Mouse (Mus musculus) testis, postnatal 10 days (tissue): ENCODE data around the gene Ccdc186.
"Not testable (repeated sequence)": the region's sequence is repeated elsewhere in the genome, so short reads cannot be mapped to it uniquely, and the experiment has no call there.

ENCODE experiments used
- DNase-seq: peaks from one replicate; pipeline ENCODE4 v3.0.0; 2021; ENCODE audit warnings: low spot score

Ccdc186 gene

GRCm38 (mm10) chr19:56756412-56756811 is 65.6 kb downstream of the Ccdc186 start:
- DNase-seq = no peak

- DNase-seq = not testable (repeated sequence)
Observed at GRCm38 (mm10) chr19:56754456-56754855, 67.5 kb downstream of the Ccdc186 start.

- no peak for DNase-seq
Observed at GRCm38 (mm10) chr19:56750709-56751108, 71.3 kb downstream of the Ccdc186 start.

- DNase-seq = no peak
Observed at GRCm38 (mm10) chr19:56749343-56749742, 72.6 kb downstream of the Ccdc186 start.

- no peak for DNase-seq
Observed at GRCm38 (mm10) chr19:56747878-56748277, 74.1 kb downstream of the Ccdc186 start.

GRCm38 (mm10) chr19:56746618-56747017 is 75.4 kb downstream of the Ccdc186 start:
- no peak for DNase-seq

- no peak for DNase-seq
Observed at GRCm38 (mm10) chr19:56745528-56745927, 76.5 kb downstream of the Ccdc186 start.

GRCm38 (mm10) chr19:56745061-56745460 is 76.9 kb downstream of the Ccdc186 start:
- no peak for DNase-seq
